In genomic region chr13:96407040-96407439, GRCm38 (mm10) we compare ENCODE assay signal across 8 mouse cellular contexts. TPM values are rescaled to one million over a fixed set of nuclear protein-coding genes. Genes with fewer than 3 reads are reported as not detected.
DNase-seq lines count a peak whose midpoint lies in the region; ATAC-seq and TF ChIP-seq lines count a peak whose summit lies in the region.

No protein-coding gene starts in this region.

- peak in 1 of 2 experiments; percentile 18 for DNase-seq in left cerebral cortex, adult 2 months (ENCODE audit: extremely low spot score in 1 of 2, low spot score in 2 of 2)
- no peak for DNase-seq in left cerebral cortex, adult 8-10 months (ENCODE audit: low spot score in 2 of 2)
- peak; percentile 32 for DNase-seq in MEL (ENCODE audit: low read depth, low spot score)
- peak; percentile 7 to 36 for DNase-seq in lung, adult 18-20 months
- DNase-seq in splenic B cell, adult 2 months (ENCODE audit: low read depth, low spot score) = peak; percentile 38
- DNase-seq in gastrocnemius, postnatal 14 days = no peak

- H3K27ac ChIP-seq in left cerebral cortex, adult 2 months = no peak overlapping the region
- H3K27ac ChIP-seq in MEL (ENCODE audit: control insufficient read depth, low read depth, low read length) = no peak overlapping the region
- H3K27ac ChIP-seq in bone marrow macrophage, adult 2 months (ENCODE audit: insufficient read depth, low read depth, low read length) = no peak overlapping the region
- H3K27ac ChIP-seq in hindbrain, embryonic 15.5 days (replicated peaks) = no peak overlapping the region

- ATAC-seq in hindbrain, embryonic 15.5 days (ENCODE audit: low FRiP score, low read depth) = peak; percentile 23; the same call in 1 of the 2 replicates

- intact Hi-C loops in left cerebral cortex, adult 2 months (cut with DNase I) = no loop called here
- intact Hi-C loops in gastrocnemius, postnatal 14 days (cut with DNase I; ENCODE audit: low total_unique reads) = no loop called here

- no peaks in the 10 kb centered on the region for H3K4me1 ChIP-seq in MEL (ENCODE audit: control insufficient read depth in 1 of 2, insufficient read depth in 2 of 2, low read length in 2 of 2)
- no peaks in the 10 kb centered on the region; the same call in 1 of the 2 replicates for H3K4me1 ChIP-seq in bone marrow macrophage, adult 2 months (ENCODE audit: control insufficient read depth, insufficient read depth, low read length)
- H3K4me1 ChIP-seq in hindbrain, embryonic 15.5 days (replicated peaks) = no peaks in the 10 kb centered on the region

- no peak for TF ChIP-seq POLR2A in MEL (IDR thresholded peaks at IDR 0.05; ENCODE audit: control insufficient read depth in 1 of 2, insufficient read depth in 1 of 2, low read depth in 1 of 2, low read length in 2 of 2, poor library complexity in 1 of 2)
- no peak for TF ChIP-seq POLR2A in bone marrow macrophage, adult 2 months (IDR thresholded peaks at IDR 0.05; ENCODE audit: borderline replicate concordance, low read depth, low read length)

- 61% methylated on average over 4 of the region's 4 CpGs for WGBS in hindbrain, embryonic 15.5 days

- peak; percentile 48 for TF ChIP-seq RAD21 in MEL (IDR thresholded peaks at IDR 0.05; ENCODE audit: low read depth, low read length)

- H3K9me3 ChIP-seq in MEL (replicated peaks; ENCODE audit: insufficient read depth, low read length) = no peaks in the 10 kb centered on the region
- H3K9me3 ChIP-seq in hindbrain, embryonic 15.5 days = no peaks in the 10 kb centered on the region

- no peak overlapping the region for H3K4me3 ChIP-seq in left cerebral cortex, adult 2 months
- H3K4me3 ChIP-seq in MEL (ENCODE audit: control insufficient read depth in 1 of 2, insufficient read depth in 1 of 2, low read depth in 2 of 2, low read length in 2 of 2) = no peak overlapping the region
- H3K4me3 ChIP-seq in bone marrow macrophage, adult 2 months (ENCODE audit: insufficient read depth, low read length) = no peak overlapping the region
- H3K4me3 ChIP-seq in hindbrain, embryonic 15.5 days = no peak overlapping the region

- no peaks in the 10 kb centered on the region for H3K79me2 ChIP-seq in MEL (ENCODE audit: control insufficient read depth, insufficient read depth, low read length, poor library complexity)

- TF ChIP-seq EP300 in MEL (IDR thresholded peaks at IDR 0.05; ENCODE audit: low read depth in 1 of 2, low read length in 2 of 2) = no peak

- H3K27me3 ChIP-seq in MEL (ENCODE audit: control insufficient read depth in 1 of 2, insufficient read depth in 2 of 2, low read length in 2 of 2) = no peaks in the 10 kb centered on the region
- H3K27me3 ChIP-seq in hindbrain, embryonic 15.5 days = no peaks in the 10 kb centered on the region
- H3K27me3 ChIP-seq in splenic B cell, adult 2 months (ENCODE audit: control insufficient read depth, insufficient read depth, low read length, poor library complexity, severe bottlenecking) = no peaks in the 10 kb centered on the region

- peaks cover 0 to 28% of the 10 kb centered on the region in 2 experiments; a peak in 2 of 4 replicates for H3K36me3 ChIP-seq in MEL (ENCODE audit: control insufficient read depth in 1 of 2, insufficient read depth in 2 of 2, low read length in 2 of 2)
- peaks cover 61% of the 10 kb centered on the region for H3K36me3 ChIP-seq in hindbrain, embryonic 15.5 days
- peaks cover 20% of the 10 kb centered on the region for H3K36me3 ChIP-seq in splenic B cell, adult 2 months (ENCODE audit: control insufficient read depth, insufficient read depth, low read length, poor library complexity, severe bottlenecking)

- H3K4me2 ChIP-seq in hindbrain, embryonic 15.5 days = no peak overlapping the region

- peak; percentile 52 for TF ChIP-seq CTCF in left cerebral cortex, adult 2 months (IDR thresholded peaks at IDR 0.05)
- peak; percentile 19 to 55 (median 49); a peak in 5 of 6 replicates for TF ChIP-seq CTCF in MEL (IDR thresholded peaks at IDR 0.05 in 2 of 3, conservative IDR thresholded peaks at IDR 0.05 in 1 of 3; ENCODE audit: control insufficient read depth in 1 of 3, insufficient read depth in 1 of 3, low read depth in 2 of 3, low read length in 3 of 3, poor library complexity in 1 of 3, severe bottlenecking in 1 of 3)
- TF ChIP-seq CTCF in bone marrow macrophage, adult 2 months (IDR thresholded peaks at IDR 0.05; ENCODE audit: low read depth, low read length) = peak; percentile 54

- H3K9ac ChIP-seq in MEL (ENCODE audit: control insufficient read depth, low read depth, low read length, poor library complexity, severe bottlenecking) = no peak overlapping the region
- H3K9ac ChIP-seq in hindbrain, embryonic 15.5 days = no peak overlapping the region

TF ChIP-seq in MEL, 35 proteins besides CTCF, POLR2A, EP300 and RAD21:
- peak; percentile 56 for TF ChIP-seq SMC3 (IDR thresholded peaks at IDR 0.05; ENCODE audit: low read depth, low read length)
- no peak for TF ChIP-seq MXI1 (IDR thresholded peaks at IDR 0.05; ENCODE audit: low read depth, low read length)
TF ChIP-seq in MEL: peak in this region for 1.

RNA-seq across cellular contexts. Expression of gene Poc5, which starts 18.9 kb away (rescaled TPM):
- 10 to 100 TPM; 30.7 to 35.1 TPM for total RNA-seq in left cerebral cortex, adult 2 months (2021)
- total RNA-seq in left cerebral cortex, adult 8-10 months (2022) = 10 to 100 TPM; 30.6 to 38.3 (median 34.1) TPM
- total RNA-seq in MEL (2012; rRNA removed) = 15.5 and 17.1 TPM in 2 replicates
- polyA plus RNA-seq in MEL (2012; ENCODE audit: insufficient read depth in 1 of 2, insufficient read length in 2 of 2, low read depth in 1 of 2, low replicate concordance in 2 of 2, missing spikeins in 1 of 2) = 10 to 100 TPM in 1 of 2 experiments, not detected in 1; 25.4 TPM
- polyA plus RNA-seq in bone marrow macrophage, adult 2 months (2012; ENCODE audit: insufficient read depth, insufficient read length, missing spikeins) = 10.6 and 16.8 TPM in 2 replicates
- polyA plus RNA-seq in hindbrain, embryonic 15.5 days (2015; fragmentation: Nextera tagmentation; extraction: Ambion mirVana) = 18.7 and 19.5 TPM in 2 replicates
- total RNA-seq in gastrocnemius, postnatal 14 days (2021) = 1 to 10 TPM; 6.7 to 7.9 TPM

Comparison
In these comparisons a context has a peak if more than half of its experiments do, and no peak if none do; other contexts are left out.
1. DNase-seq: peak in MEL (single experiment), lung, adult 18-20 months (2 of 2) and splenic B cell, adult 2 months (single experiment); none in left cerebral cortex, adult 8-10 months (0 of 2) and gastrocnemius, postnatal 14 days (single experiment).
2. Peak in every context shown above with its lines, with median percentiles within 50 percentile points of each other: CTCF ChIP-seq.